Mouse (Mus musculus): Measurements from ENCODE around the gene Zfp965. TPM values are rescaled to one million over a fixed set of nuclear protein-coding genes. Genes with fewer than 3 reads are reported as not detected.
"Not testable (repeated sequence)": the region's sequence is repeated elsewhere in the genome, so short reads cannot be mapped to it uniquely, and the experiment has no call there.

The Zfp965 gene
- polyA plus RNA-seq (2012; ENCODE audit: insufficient read depth, insufficient read length, missing spikeins): 12.8 and 26.8 TPM in 2 replicates

- H3K27ac ChIP-seq (ENCODE audit: insufficient read depth, low read depth, low read length); H3K4me3 ChIP-seq (ENCODE audit: insufficient read depth, low read length); H3K4me1 ChIP-seq (ENCODE audit: control insufficient read depth, insufficient read depth, low read length): not testable (repeated sequence)
Measured at GRCm38 (mm10) chr2:175469685-175470084, at the start of gene Zfp965. Gene Zfp965, plus strand, starts transcription at chr2:175469985.

- not testable (repeated sequence) for H3K4me1 ChIP-seq (ENCODE audit: control insufficient read depth, insufficient read depth, low read length); H3K27ac ChIP-seq (ENCODE audit: insufficient read depth, low read depth, low read length); H3K4me3 ChIP-seq (ENCODE audit: insufficient read depth, low read length)
Measured at GRCm38 (mm10) chr2:175435707-175436106, 34.1 kb upstream of the Zfp965 start, which contains the start of gene Gm4724. Gene Gm4724, minus strand, starts transcription at chr2:175435807.

Other genes starting within 250 kb of the Zfp965 start
- 8.4 and 11.6 TPM in 2 replicates for gene Gm14440, start 194.9 kb upstream of the Zfp965 start, polyA plus RNA-seq (2012; ENCODE audit: insufficient read depth, insufficient read length, missing spikeins)
- 32.6 and 33.2 TPM in 2 replicates for gene Gm4631, start 131.8 kb upstream of the Zfp965 start, polyA plus RNA-seq (2012; ENCODE audit: insufficient read depth, insufficient read length, missing spikeins)
- gene Zfp968, start 97.5 kb upstream of the Zfp965 start, polyA plus RNA-seq (2012; ENCODE audit: insufficient read depth, insufficient read length, missing spikeins): 3.2 and 3.9 TPM in 2 replicates
- gene Gm4724, start 34.2 kb upstream of the Zfp965 start, polyA plus RNA-seq (2012; ENCODE audit: insufficient read depth, insufficient read length, missing spikeins): 2.7 and 4.5 TPM in 2 replicates
- gene Gm11007, start 174.0 kb downstream of the Zfp965 start, polyA plus RNA-seq (2012; ENCODE audit: insufficient read depth, insufficient read length, missing spikeins): not detected in 2 replicates
- not detected in 2 replicates for gene Zfp969, start 233.7 kb downstream of the Zfp965 start, polyA plus RNA-seq (2012; ENCODE audit: insufficient read depth, insufficient read length, missing spikeins)